Mouse (Mus musculus) heart, embryonic 13.5 days (tissue): Measurements from ENCODE around the gene Anapc10. TPM values are rescaled to one million over a fixed set of nuclear protein-coding genes. Genes with fewer than 3 reads are reported as not detected.
"Not testable (repeated sequence)": the region's sequence is repeated elsewhere in the genome, so short reads cannot be mapped to it uniquely, and the experiment has no call there.

Experiments used
- ATAC-seq: fragments of 200-750 bp; cut with Nextera tagmentation; 2 replicates; pipeline ENCODE4 v1.8.0; 2017; ENCODE audit warnings: moderate TSS enrichment; ENCODE audit not compliant: insufficient number of reproducible peaks, low FRiP score, low TSS enrichment; ENCODE audit errors: extremely low read depth
- H3K27ac ChIP-seq: fragments of 300-500 bp; sonication (generic); replicated peaks from 2 replicates; pipeline ENCODE4 v1.5.1; 2015; ENCODE audit warnings: moderate library complexity, mild to moderate bottlenecking, inconsistent platforms
- H3K27me3 ChIP-seq: fragments of 300-500 bp; sonication (generic); replicated peaks from 2 replicates; pipeline ENCODE4 v1.6.1; 2015; ENCODE audit warnings: mild to moderate bottlenecking, inconsistent platforms
- H3K36me3 ChIP-seq: fragments of 300-500 bp; sonication (generic); 2 replicates; pipeline ENCODE4 v1.6.1; 2015; ENCODE audit warnings: mild to moderate bottlenecking, inconsistent platforms
- H3K4me1 ChIP-seq: fragments of 300-500 bp; sonication (generic); 2 replicates; pipeline ENCODE4 v1.6.1; 2015; ENCODE audit warnings: inconsistent platforms
- H3K4me2 ChIP-seq: fragments of 300-500 bp; sonication (generic); 2 replicates; pipeline ENCODE4 v1.6.1; 2015; ENCODE audit warnings: inconsistent platforms, mild to moderate bottlenecking, moderate library complexity
- H3K4me3 ChIP-seq: fragments of 300-500 bp; sonication (generic); 2 replicates; pipeline ENCODE4 v1.5.1; 2015; ENCODE audit warnings: moderate library complexity, mild to moderate bottlenecking, inconsistent platforms
- H3K9ac ChIP-seq: fragments of 300-500 bp; sonication (generic); 2 replicates; pipeline ENCODE4 v1.6.1; 2015; ENCODE audit warnings: inconsistent platforms, mild to moderate bottlenecking, moderate library complexity
- H3K9me3 ChIP-seq: fragments of 300-500 bp; sonication (generic); 2 replicates; pipeline ENCODE4 v1.6.1; 2016; ENCODE audit warnings: inconsistent platforms
- WGBS: fragments of 180-500 bp; shearing (Covaris S2); methylation state at CpG from one replicate; pipeline ENCODE4 v1.1.7; 2015; ENCODE audit warnings: mixed read lengths; 5-methylcytosine and 5-hydroxymethylcytosine counted together
- polyA plus RNA-seq: library from polyadenylated mRNA; unstranded; fragments of >200 nt; fragmentation: Nextera tagmentation; extraction: Ambion mirVana; gene quantifications from 2 replicates; pipeline ENCODE4 v1.2.1, GENCODE M21; 2015

Anapc10 gene
- polyA plus RNA-seq, 1 experiment from 2014 or later, result 24.6 TPM

DNA sequence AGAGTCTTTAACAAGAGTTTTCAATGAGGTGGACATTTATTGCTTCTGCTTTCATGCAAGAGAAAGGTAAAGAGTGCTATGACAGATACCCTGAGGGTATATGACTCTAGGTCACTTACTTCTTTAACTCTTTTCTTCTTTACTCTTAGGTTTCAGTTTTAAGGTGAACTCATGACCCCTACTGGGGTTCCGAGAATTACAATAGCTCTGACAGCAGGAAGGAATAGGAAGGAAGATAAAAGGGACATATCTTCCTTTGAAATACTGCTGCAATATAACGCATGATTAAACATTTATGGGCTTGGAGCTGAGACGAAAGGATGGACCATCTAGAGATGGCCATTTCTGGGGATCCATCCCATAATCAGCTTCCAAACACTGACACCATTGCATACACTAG lies 13.0 kb downstream of the Anapc10 start:
- Histone ChIP-seq H3K27me3 (no peaks in the 10 kb centered on the region), H3K9ac (no peak overlapping the region), H3K36me3 (peaks cover 49% of the 10 kb centered on the region), H3K4me3 (no peak overlapping the region), H3K27ac (no peak overlapping the region), H3K4me2 (no peak overlapping the region), H3K9me3 (no peaks in the 10 kb centered on the region), H3K4me1 (peaks cover 2% of the 10 kb centered on the region; the same call in 1 of the 2 replicates)
- no peak for ATAC-seq
- WGBS, result 64% methylated on average over 3 of the region's 3 CpGs

DNA sequence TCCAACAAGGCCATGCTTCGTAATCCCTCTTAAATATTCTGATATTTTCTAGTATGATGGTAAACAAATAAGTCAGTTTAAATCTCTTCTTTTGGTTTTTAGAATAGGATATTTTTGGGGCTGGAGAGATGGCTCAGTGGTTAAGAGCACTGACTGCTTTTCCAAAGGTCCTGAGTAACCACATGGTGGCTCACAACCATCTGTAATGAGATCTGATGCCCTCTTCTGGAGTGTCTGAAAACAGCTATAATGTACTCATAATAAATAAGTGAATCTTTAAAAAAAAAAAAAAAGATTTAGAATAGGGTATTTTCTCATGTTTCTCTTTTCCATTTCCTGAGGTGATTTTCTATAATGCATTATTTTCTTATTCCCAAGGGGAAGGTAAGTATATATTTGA lies 16.3 kb downstream of the Anapc10 start:
- Histone ChIP-seq H3K9ac (no peak overlapping the region), H3K4me2 (no peak overlapping the region), H3K4me1 (peaks cover 5% of the 10 kb centered on the region), H3K27me3 (no peaks in the 10 kb centered on the region), H3K36me3 (peaks cover 34% of the 10 kb centered on the region), H3K27ac (no peak overlapping the region), H3K9me3 (no peaks in the 10 kb centered on the region), H3K4me3 (no peak overlapping the region)
- ATAC-seq, result no peak
- WGBS, result 90% methylated on average over 1 of the region's 1 CpGs

GRCm38 (mm10) chr8:79734304-79734703 lies 22.7 kb downstream of the Anapc10 start:
- no peaks in the 10 kb centered on the region for H3K9me3 ChIP-seq
- no peaks in the 10 kb centered on the region for H3K27me3 ChIP-seq
- WGBS, result 17% methylated on average over 2 of the region's 2 CpGs
- no peak overlapping the region for H3K4me2 ChIP-seq
- H3K36me3 ChIP-seq, result peaks cover 31% of the 10 kb centered on the region
- H3K4me3 ChIP-seq, result no peak overlapping the region
- no peak overlapping the region for H3K27ac ChIP-seq
- ATAC-seq, result no peak
- H3K9ac ChIP-seq, result no peak overlapping the region
- peaks cover 5% of the 10 kb centered on the region for H3K4me1 ChIP-seq

DNA sequence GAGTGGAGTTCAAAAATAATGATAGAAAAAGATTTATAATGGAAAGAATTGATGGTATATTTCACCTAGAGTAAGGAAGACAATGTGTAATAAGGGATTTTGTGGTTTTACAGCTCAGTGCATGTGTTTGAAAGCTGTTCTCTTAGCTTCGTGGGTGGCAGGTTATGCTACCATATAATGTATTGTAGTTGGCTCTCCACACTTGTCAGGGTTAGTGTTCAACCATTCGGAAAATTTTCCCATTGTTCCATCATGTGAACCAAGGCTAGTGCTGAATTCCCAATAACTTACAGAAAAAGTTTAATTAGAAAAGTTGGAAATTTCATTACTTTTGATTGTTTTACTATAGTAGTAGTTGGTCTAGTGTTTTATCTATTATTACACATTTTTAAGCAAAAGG lies 36.6 kb downstream of the Anapc10 start:
- Histone ChIP-seq H3K36me3 (peaks cover 27% of the 10 kb centered on the region), H3K9ac (no peak overlapping the region), H3K9me3 (no peaks in the 10 kb centered on the region), H3K4me2 (no peak overlapping the region), H3K4me3 (no peak overlapping the region), H3K27ac (no peak overlapping the region), H3K4me1 (no peaks in the 10 kb centered on the region), H3K27me3 (no peaks in the 10 kb centered on the region)
- WGBS, result 71% methylated on average over 2 of the region's 2 CpGs
- ATAC-seq, result no peak

DNA sequence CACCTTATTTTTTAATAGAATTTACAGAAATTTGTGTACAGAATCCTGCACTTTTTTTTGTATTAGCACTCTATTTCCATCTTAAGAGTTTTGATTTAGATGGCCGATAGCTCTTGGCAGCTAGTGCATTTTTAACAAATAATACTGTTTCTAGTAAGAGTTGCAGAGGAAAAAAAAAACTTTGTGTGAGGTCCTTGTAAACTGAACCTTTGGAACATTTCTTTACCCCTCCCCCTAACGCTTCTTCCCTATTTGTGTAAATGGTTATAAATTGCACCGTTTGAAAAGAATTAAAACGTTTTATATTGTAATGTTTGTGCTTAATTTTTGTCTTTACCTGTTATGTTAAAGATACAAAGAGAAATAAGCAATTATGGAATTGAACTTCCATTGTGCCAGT lies 37.0 kb downstream of the Anapc10 start:
- no peak overlapping the region for H3K4me2 ChIP-seq
- WGBS, result 70% methylated on average over 4 of the region's 4 CpGs
- no peaks in the 10 kb centered on the region for H3K9me3 ChIP-seq
- no peaks in the 10 kb centered on the region for H3K27me3 ChIP-seq
- no peaks in the 10 kb centered on the region for H3K4me1 ChIP-seq
- no peak for ATAC-seq
- no peak overlapping the region for H3K4me3 ChIP-seq
- peaks cover 28% of the 10 kb centered on the region for H3K36me3 ChIP-seq
- no peak overlapping the region for H3K27ac ChIP-seq
- H3K9ac ChIP-seq, result no peak overlapping the region

GRCm38 (mm10) chr8:79750305-79750704 lies 38.7 kb downstream of the Anapc10 start:
- Histone ChIP-seq H3K9me3 (no peaks in the 10 kb centered on the region), H3K27ac (no peak overlapping the region), H3K9ac (no peak overlapping the region), H3K4me1 (no peaks in the 10 kb centered on the region), H3K4me2 (no peak overlapping the region), H3K27me3 (no peaks in the 10 kb centered on the region), H3K4me3 (no peak overlapping the region), H3K36me3 (peaks cover 22% of the 10 kb centered on the region)
- no peak for ATAC-seq
- WGBS, result 46% methylated on average over 2 of the region's 2 CpGs

DNA sequence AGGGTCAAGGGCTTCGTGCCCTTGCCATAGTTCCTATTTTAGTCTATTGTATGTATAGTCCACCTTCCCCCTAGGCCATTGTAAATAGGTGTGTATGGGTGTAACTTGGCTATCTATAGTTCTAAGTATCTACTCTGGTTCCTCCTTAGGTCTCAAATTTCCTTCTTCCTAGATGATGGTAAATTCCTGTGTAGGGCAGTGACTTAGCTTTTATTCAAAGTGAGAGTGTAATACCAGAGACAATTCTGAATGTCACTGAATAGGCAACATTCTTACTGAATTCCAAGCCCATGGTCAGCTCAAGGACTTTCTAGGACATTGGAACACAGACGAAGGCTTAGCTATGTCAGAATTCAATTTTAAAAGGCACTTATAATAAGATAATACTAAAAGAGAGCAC lies 83.3 kb downstream of the Anapc10 start:
- H3K9me3 ChIP-seq, H3K27ac ChIP-seq, H3K4me1 ChIP-seq: not testable (repeated sequence)

GRCm38 (mm10) chr8:79796690-79797089 lies 85.1 kb downstream of the Anapc10 start:
- Histone ChIP-seq H3K9me3 (no peaks in the 10 kb centered on the region), H3K27me3 (no peaks in the 10 kb centered on the region), H3K4me2 (no peak overlapping the region), H3K4me1 (no peaks in the 10 kb centered on the region), H3K27ac (no peak overlapping the region), H3K36me3 (no peaks in the 10 kb centered on the region), H3K4me3 (no peak overlapping the region), H3K9ac (no peak overlapping the region)
- WGBS, result 73% methylated on average over 7 of the region's 7 CpGs
- no peak for ATAC-seq

More for the DNA sequence above, 83.3 kb downstream of the Anapc10 start:
- not testable (repeated sequence) for ATAC-seq, H3K9ac ChIP-seq, H3K27me3 ChIP-seq, H3K4me3 ChIP-seq, H3K36me3 ChIP-seq, H3K4me2 ChIP-seq
- WGBS, result 50% methylated on average over 2 of the region's 2 CpGs

GRCm38 (mm10) chr8:79804499-79804898 lies 92.9 kb downstream of the Anapc10 start:
- Histone ChIP-seq H3K36me3 (no peaks in the 10 kb centered on the region), H3K4me1 (no peaks in the 10 kb centered on the region), H3K27ac (no peak overlapping the region), H3K9ac (no peak overlapping the region), H3K27me3 (no peaks in the 10 kb centered on the region), H3K4me3 (no peak overlapping the region), H3K9me3 (no peaks in the 10 kb centered on the region), H3K4me2 (no peak overlapping the region)
- 77% methylated on average over 6 of the region's 6 CpGs for WGBS
- ATAC-seq, result no peak

- H3K27me3 ChIP-seq, result no peaks in the 10 kb centered on the region
- H3K4me1 ChIP-seq, result no peaks in the 10 kb centered on the region
- H3K4me3 ChIP-seq, result no peak overlapping the region
- H3K36me3 ChIP-seq, result no peaks in the 10 kb centered on the region
- no peak overlapping the region for H3K4me2 ChIP-seq
- no peak for ATAC-seq
- WGBS, result 63% methylated on average over 6 of the region's 6 CpGs
- no peak overlapping the region for H3K27ac ChIP-seq
- H3K9ac ChIP-seq, result no peak overlapping the region
- H3K9me3 ChIP-seq, result 0 out of 2 replicates have a peak, but pooled peaks cover 3% of the 10 kb centered on the region
Observed at GRCm38 (mm10) chr8:79806971-79807370, 95.4 kb downstream of the Anapc10 start.

DNA sequence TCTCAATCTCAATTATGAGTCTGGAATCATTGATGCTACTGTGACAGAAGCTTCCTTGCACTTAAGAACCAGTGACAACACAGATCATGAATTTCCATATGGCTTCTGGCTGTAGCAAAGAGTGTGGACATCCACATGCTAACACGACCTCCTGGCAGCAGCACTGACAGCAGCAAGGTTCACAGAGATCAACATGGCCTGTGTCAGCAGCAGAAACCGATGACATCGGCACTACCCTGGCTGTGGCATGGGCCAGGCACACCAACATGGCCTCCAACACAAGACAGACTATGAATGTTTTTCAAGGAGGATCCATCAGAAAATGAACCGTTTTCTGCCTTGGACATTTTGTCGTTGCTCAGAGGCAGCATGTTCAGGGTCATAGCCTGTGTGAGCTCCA lies 114.9 kb downstream of the Anapc10 start:
- 78% methylated on average over 5 of the region's 5 CpGs for WGBS
- Histone ChIP-seq H3K4me1 (no peaks in the 10 kb centered on the region), H3K36me3 (no peaks in the 10 kb centered on the region), H3K27ac (no peak overlapping the region), H3K4me2 (no peak overlapping the region), H3K9ac (no peak overlapping the region), H3K9me3 (no peaks in the 10 kb centered on the region), H3K27me3 (no peaks in the 10 kb centered on the region), H3K4me3 (no peak overlapping the region)
- no peak for ATAC-seq
